Mouse (Mus musculus): ENCODE measurements around the gene Frk.

DNA sequence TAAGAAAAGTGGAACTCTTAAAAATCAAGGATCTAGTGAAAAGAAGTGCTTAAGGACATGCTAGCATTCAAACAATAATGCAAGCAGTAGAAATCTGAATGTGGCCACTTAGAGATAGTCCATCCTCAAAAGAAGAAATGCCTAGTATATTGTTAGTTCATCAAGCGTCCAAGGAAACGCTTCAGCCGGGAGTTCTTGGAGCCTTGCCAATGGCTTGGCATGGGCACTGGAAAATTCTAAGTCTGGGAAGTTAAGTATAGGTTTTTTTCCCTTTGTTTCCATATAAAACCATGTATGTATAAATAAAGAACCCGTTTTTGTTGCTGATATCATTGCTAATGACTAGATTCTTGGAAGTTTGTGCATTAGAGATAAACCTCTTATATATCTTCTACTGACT is 21.7 kb upstream of the Frk start:
- no peak for TF ChIP-seq CTCF (IDR thresholded peaks at IDR 0.05; ENCODE audit: low read depth)
- TF ChIP-seq EP300 (IDR thresholded peaks at IDR 0.05; ENCODE audit: low read depth): no peak
